Comparison of ENCODE assay signal across 12 mouse cellular contexts in genomic region chr6:81986599-81986998, GRCm38 (mm10). TPM values are rescaled to one million over a fixed set of nuclear protein-coding genes. Genes with fewer than 3 reads are reported as not detected.
DNase-seq lines count a peak whose midpoint lies in the region; ATAC-seq lines count a peak whose summit lies in the region.
"Had no signal": no experiment of that assay in that cellular context is flagged by ENCODE, and none has a peak within 500 bp of the region (broad histone marks: within the 10 kb centered on the region; RNA-seq: fewer than 3 reads in every experiment).

No protein-coding gene starts in this region.

- H3K27ac ChIP-seq in kidney, embryonic 14.5 days (ENCODE audit: low read depth, low read length) = no peak overlapping the region
- peak overlapping the region; percentile 80; the same call in 1 of the 2 replicates for H3K27ac ChIP-seq in kidney, embryonic 15.5 days
- H3K27ac ChIP-seq in neural tube, embryonic 15.5 days (replicated peaks) = no peak overlapping the region

- 39% methylated on average over 5 of the region's 5 CpGs for WGBS in kidney, embryonic 14.5 days
- 37% methylated on average over 5 of the region's 5 CpGs for WGBS in kidney, embryonic 15.5 days
- 65% methylated on average over 5 of the region's 5 CpGs for WGBS in neural tube, embryonic 15.5 days

- DNase-seq in kidney, adult 11 months = peak; percentile 84
- peak; percentile 20 for DNase-seq in 3T3-L1 (ENCODE audit: low read depth, low spot score)
- no peak for DNase-seq in embryo, embryonic 11 days
- DNase-seq in cerebellum, postnatal 36 days = no peak

- no peak overlapping the region for H3K9ac ChIP-seq in kidney, embryonic 14.5 days (ENCODE audit: low read depth, low read length)
- H3K9ac ChIP-seq in kidney, embryonic 15.5 days = no peak overlapping the region
- no peak overlapping the region for H3K9ac ChIP-seq in neural tube, embryonic 15.5 days (replicated peaks)
- H3K9ac ChIP-seq: limb, embryonic 13.5 days had no signal

- no peaks in the 10 kb centered on the region for H3K36me3 ChIP-seq in kidney, embryonic 14.5 days (ENCODE audit: control insufficient read depth, insufficient read depth, low read length)
- H3K36me3 ChIP-seq in kidney, embryonic 15.5 days = no peaks in the 10 kb centered on the region
- no peaks in the 10 kb centered on the region for H3K36me3 ChIP-seq in neural tube, embryonic 15.5 days
- H3K36me3 ChIP-seq: limb, embryonic 13.5 days; midbrain, embryonic 10.5 days had no signal

- no peaks in the 10 kb centered on the region for H3K9me3 ChIP-seq in kidney, embryonic 14.5 days (ENCODE audit: control insufficient read depth, low read length)
- 0 out of 2 replicates have a peak, but pooled peaks cover 3% of the 10 kb centered on the region for H3K9me3 ChIP-seq in kidney, embryonic 15.5 days (replicated peaks)
- no peaks in the 10 kb centered on the region for H3K9me3 ChIP-seq in neural tube, embryonic 15.5 days (replicated peaks)
- H3K9me3 ChIP-seq: limb, embryonic 13.5 days; midbrain, embryonic 10.5 days had no signal

- no peaks in the 10 kb centered on the region for H3K27me3 ChIP-seq in kidney, embryonic 14.5 days (ENCODE audit: control insufficient read depth, insufficient read depth, low read length)
- H3K27me3 ChIP-seq in kidney, embryonic 15.5 days = no peaks in the 10 kb centered on the region
- no peaks in the 10 kb centered on the region for H3K27me3 ChIP-seq in neural tube, embryonic 15.5 days (replicated peaks)
- H3K27me3 ChIP-seq: limb, embryonic 13.5 days had no signal

- H3K4me3 ChIP-seq in kidney, embryonic 14.5 days (ENCODE audit: low read length) = no peak overlapping the region
- no peak overlapping the region for H3K4me3 ChIP-seq in kidney, embryonic 15.5 days (replicated peaks)
- no peak overlapping the region for H3K4me3 ChIP-seq in neural tube, embryonic 15.5 days (replicated peaks)
- H3K4me3 ChIP-seq: left cerebral cortex, adult 2 months; limb, embryonic 13.5 days; midbrain, embryonic 10.5 days had no signal

- 0 out of 2 replicates have a peak, but pooled peaks cover 2% of the 10 kb centered on the region for H3K4me1 ChIP-seq in kidney, embryonic 14.5 days (ENCODE audit: control insufficient read depth, insufficient read depth, low read length)
- peaks cover 34% of the 10 kb centered on the region for H3K4me1 ChIP-seq in kidney, embryonic 15.5 days
- peaks cover 11% of the 10 kb centered on the region; the same call in 1 of the 2 replicates for H3K4me1 ChIP-seq in neural tube, embryonic 15.5 days

- ATAC-seq in kidney, embryonic 14.5 days (ENCODE audit: low FRiP score, low TSS enrichment) = no peak
- ATAC-seq in common myeloid progenitor, adult 5-6 weeks (replicated peaks; ENCODE audit: low read depth, poor library complexity, severe bottlenecking) = peak; percentile 13
- ATAC-seq in kidney, embryonic 15.5 days (replicated peaks; ENCODE audit: low FRiP score) = peak; percentile 4; the same call in 1 of the 2 replicates
- ATAC-seq in neural tube, embryonic 15.5 days (ENCODE audit: low FRiP score) = no peak
- ATAC-seq: CD4-positive, CD25-positive, alpha-beta regulatory T cell, adult 4 months had no signal

- no peak overlapping the region for H3K4me2 ChIP-seq in kidney, embryonic 14.5 days (replicated peaks; ENCODE audit: low read depth, low read length)
- H3K4me2 ChIP-seq in kidney, embryonic 15.5 days = no peak overlapping the region
- H3K4me2 ChIP-seq in neural tube, embryonic 15.5 days = no peak overlapping the region

RNA-seq across cellular contexts. Expression of gene Mrpl19, which starts 20.8 kb away (rescaled TPM):
- polyA plus RNA-seq in kidney, embryonic 14.5 days (2014; fragmentation: Nextera tagmentation; extraction: Ambion mirVana) = 56.9 and 73.2 TPM in 2 replicates
- 17.3 and 27.5 TPM in 2 replicates for total RNA-seq in common myeloid progenitor, adult 5-6 weeks (2017)
- 56.1 and 57.8 TPM in 2 replicates for polyA plus RNA-seq in kidney, embryonic 15.5 days (2015; fragmentation: Nextera tagmentation; extraction: Ambion mirVana)
- 40.6 and 46.5 TPM in 2 replicates for polyA plus RNA-seq in neural tube, embryonic 15.5 days (2015; fragmentation: Nextera tagmentation; extraction: Ambion mirVana)

RNA-seq across cellular contexts. Expression of gene Eva1a, which starts 54.2 kb away (rescaled TPM):
- 37.3 and 45.4 TPM in 2 replicates for polyA plus RNA-seq in kidney, embryonic 14.5 days (2014; fragmentation: Nextera tagmentation; extraction: Ambion mirVana)
- total RNA-seq in common myeloid progenitor, adult 5-6 weeks (2017) = not detected in 2 replicates
- 42.5 and 42.8 TPM in 2 replicates for polyA plus RNA-seq in kidney, embryonic 15.5 days (2015; fragmentation: Nextera tagmentation; extraction: Ambion mirVana)
- 0.79 and 3.4 TPM in 2 replicates for polyA plus RNA-seq in neural tube, embryonic 15.5 days (2015; fragmentation: Nextera tagmentation; extraction: Ambion mirVana)
- polyA plus RNA-seq: CD4-positive, CD25-positive, alpha-beta regulatory T cell, adult 4 months had no signal

Comparison
In these comparisons a context has a peak if more than half of its experiments do, and no peak if none do; other contexts are left out.
1. ATAC-seq: peak in common myeloid progenitor, adult 5-6 weeks (single experiment) and kidney, embryonic 15.5 days (single experiment); none in kidney, embryonic 14.5 days (single experiment) and neural tube, embryonic 15.5 days (single experiment).
2. DNase-seq: peak in kidney, adult 11 months (single experiment) and 3T3-L1 (single experiment); none in embryo, embryonic 11 days (single experiment) and cerebellum, postnatal 36 days (0 of 2).